Mouse (Mus musculus) heart, embryonic 14.5 days (tissue): ENCODE measurements around the gene Cnr1. TPM values are rescaled to one million over a fixed set of nuclear protein-coding genes. Genes with fewer than 3 reads are reported as not detected.

ENCODE experiments used
- ATAC-seq: fragments of 200-750 bp; cut with Nextera tagmentation; 2 replicates; pipeline ENCODE4 v1.8.0; 2017; ENCODE audit warnings: low read depth, moderate TSS enrichment; ENCODE audit not compliant: insufficient number of reproducible peaks, insufficient read depth, low FRiP score
- H3K27ac ChIP-seq, 2 experiments: fragments of 200-500 bp in 1 of 2; fragments of 300-500 bp in 1 of 2; sonication (generic) in 1 of 2; replicated peaks in 1 of 2; 2 replicates each; pipeline ENCODE4 v1.5.1; 2012 to 2014; ENCODE audit warnings: low read depth in 2 of 2, low read length in 2 of 2, control low read depth in 1 of 2, mild to moderate bottlenecking in 1 of 2, mixed read lengths in 1 of 2; ENCODE audit not compliant: control insufficient read depth in 1 of 2, insufficient read depth in 1 of 2
- H3K27me3 ChIP-seq: fragments of 300-500 bp; sonication (generic); 2 replicates; pipeline ENCODE4 v1.6.1; 2014; ENCODE audit warnings: mild to moderate bottlenecking, low read length, control low read depth; ENCODE audit not compliant: control insufficient read depth, insufficient read depth
- H3K36me3 ChIP-seq: fragments of 300-500 bp; sonication (generic); 2 replicates; pipeline ENCODE4 v1.6.1; 2014; ENCODE audit warnings: mild to moderate bottlenecking, control low read depth, low read length, mixed read lengths; ENCODE audit not compliant: control insufficient read depth, insufficient read depth
- H3K4me1 ChIP-seq, 2 experiments: fragments of 200-500 bp in 1 of 2; fragments of 300-500 bp in 1 of 2; sonication (generic) in 1 of 2; 2 replicates each; pipeline ENCODE4 v1.6.1; 2012 to 2014; ENCODE audit warnings: low read length in 2 of 2, control low read depth in 1 of 2, mixed read lengths in 1 of 2; ENCODE audit not compliant: control insufficient read depth in 2 of 2, insufficient read depth in 2 of 2
- H3K4me2 ChIP-seq: fragments of 300-500 bp; sonication (generic); 2 replicates; pipeline ENCODE4 v1.6.1; 2014; ENCODE audit warnings: mild to moderate bottlenecking, low read length
- H3K4me3 ChIP-seq, 2 experiments: fragments of 200-500 bp in 1 of 2; fragments of 300-500 bp in 1 of 2; sonication (generic) in 1 of 2; 2 replicates each; pipeline ENCODE4 v1.5.1; 2012 to 2014; ENCODE audit warnings: low read length in 2 of 2, mild to moderate bottlenecking in 2 of 2, control low read depth in 1 of 2, low read depth in 1 of 2, moderate library complexity in 1 of 2; ENCODE audit not compliant: control insufficient read depth in 1 of 2, insufficient read depth in 1 of 2
- H3K9ac ChIP-seq: fragments of 300-500 bp; sonication (generic); 2 replicates; pipeline ENCODE4 v1.6.1; 2014; ENCODE audit warnings: mild to moderate bottlenecking, low read length
- H3K9me3 ChIP-seq: fragments of 300-500 bp; sonication (generic); 2 replicates; pipeline ENCODE4 v1.6.1; 2016; ENCODE audit warnings: low read length, control low read depth; ENCODE audit not compliant: control insufficient read depth
- WGBS: fragments of 180-500 bp; shearing (Covaris S2); extraction: QIAGEN DNeasy Blood & Tissue Kit; methylation state at CpG from one replicate; pipeline ENCODE4 v1.1.7; 2014; 5-methylcytosine and 5-hydroxymethylcytosine counted together
- polyA plus RNA-seq: library from polyadenylated mRNA; unstranded; fragments of >200 nt; fragmentation: Nextera tagmentation; extraction: Ambion mirVana; gene quantifications from 2 replicates; pipeline ENCODE4 v1.2.1, GENCODE M21; 2014

The Cnr1 gene
- polyA plus RNA-seq, 1 experiment from 2014 or later = 0.24 TPM

DNA sequence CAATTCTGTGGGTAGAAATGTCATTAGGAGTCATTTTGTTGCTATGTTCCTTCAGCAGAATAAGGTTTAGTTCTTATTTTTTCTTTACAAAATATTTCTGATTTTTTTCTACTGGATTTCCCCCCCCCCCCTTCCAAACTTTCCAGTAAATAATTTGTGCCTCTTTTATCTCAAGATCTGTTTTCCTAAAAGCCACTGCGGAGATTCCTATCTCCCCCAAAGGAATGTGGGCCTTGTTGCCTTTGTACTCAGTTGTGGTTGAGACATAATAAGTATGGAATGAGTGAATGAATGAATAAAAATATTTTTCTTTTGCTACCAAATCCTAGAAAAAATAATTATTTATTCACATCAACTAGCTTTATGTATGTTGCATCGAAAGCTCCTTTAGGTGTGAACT lies 28.9 kb upstream of the Cnr1 start:
- no peak for ATAC-seq
- H3K9ac ChIP-seq = no peak overlapping the region
- H3K27me3 ChIP-seq = no peaks in the 10 kb centered on the region
- no peaks in the 10 kb centered on the region for H3K36me3 ChIP-seq
- H3K4me3 ChIP-seq = no peak overlapping the region
- H3K27ac ChIP-seq = no peak overlapping the region
- WGBS = 86% methylated on average over 2 of the region's 2 CpGs
- H3K4me2 ChIP-seq = no peak overlapping the region
- no peaks in the 10 kb centered on the region for H3K9me3 ChIP-seq
- H3K4me1 ChIP-seq = no peaks in the 10 kb centered on the region

DNA sequence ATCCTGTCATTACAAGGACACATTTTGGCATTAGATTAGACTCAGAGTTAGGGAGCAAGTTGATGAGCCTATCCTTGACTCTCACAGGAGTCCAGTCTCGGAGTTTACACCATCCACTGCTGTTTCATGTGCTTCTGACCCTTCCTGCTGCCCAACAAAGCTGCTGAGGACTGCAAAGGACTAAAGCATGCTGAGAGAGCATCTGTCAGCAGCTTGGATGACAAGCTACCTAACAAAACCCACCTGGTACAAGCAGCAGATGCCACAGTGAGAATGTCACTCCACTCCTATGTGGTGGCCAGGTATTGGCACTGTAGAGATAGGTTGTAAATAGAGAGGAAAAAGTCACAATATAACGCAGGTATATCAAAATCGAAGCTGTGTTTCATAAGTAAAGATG lies 22.7 kb upstream of the Cnr1 start:
- H3K27ac ChIP-seq = no peak overlapping the region
- WGBS = 71% methylated on average over 3 of the region's 3 CpGs
- H3K9ac ChIP-seq = no peak overlapping the region
- H3K4me2 ChIP-seq = no peak overlapping the region
- H3K4me3 ChIP-seq = no peak overlapping the region
- no peaks in the 10 kb centered on the region for H3K9me3 ChIP-seq
- H3K27me3 ChIP-seq = no peaks in the 10 kb centered on the region
- no peaks in the 10 kb centered on the region for H3K4me1 ChIP-seq
- no peak for ATAC-seq
- H3K36me3 ChIP-seq = no peaks in the 10 kb centered on the region

DNA sequence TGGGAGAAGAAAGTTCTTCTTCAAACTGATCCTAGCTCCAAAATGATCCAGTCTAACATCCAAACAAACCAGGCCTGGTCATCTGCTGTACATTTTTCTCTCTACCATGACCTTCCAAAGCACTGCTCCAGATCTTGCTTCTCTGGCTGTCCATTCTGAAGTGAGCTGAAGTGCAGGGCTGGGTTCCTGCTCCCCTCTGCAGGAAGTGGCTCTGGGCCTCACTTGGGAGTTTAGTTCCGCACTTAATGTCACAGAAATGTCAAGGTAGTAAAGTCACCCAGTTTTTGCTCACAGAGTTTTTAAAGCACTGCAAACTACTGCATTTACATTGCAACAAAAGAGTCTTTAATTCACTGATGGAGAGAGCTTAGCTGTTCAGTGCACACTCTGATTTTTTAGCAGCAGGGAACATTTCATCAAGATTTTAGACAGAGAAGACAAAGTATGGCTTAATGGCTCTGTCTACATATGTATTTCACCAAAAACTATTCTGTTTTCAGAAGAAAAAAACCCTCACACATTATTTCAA lies 20.5 kb upstream of the Cnr1 start:
- Histone ChIP-seq H3K27me3 (no peaks in the 10 kb centered on the region), H3K9me3 (no peaks in the 10 kb centered on the region), H3K4me1 (no peaks in the 10 kb centered on the region), H3K36me3 (no peaks in the 10 kb centered on the region), H3K9ac (no peak overlapping the region), H3K4me2 (no peak overlapping the region), H3K4me3 (no peak overlapping the region), H3K27ac (no peak overlapping the region)
- 71% methylated on average over 1 of the region's 1 CpGs for WGBS
- no peak for ATAC-seq

DNA sequence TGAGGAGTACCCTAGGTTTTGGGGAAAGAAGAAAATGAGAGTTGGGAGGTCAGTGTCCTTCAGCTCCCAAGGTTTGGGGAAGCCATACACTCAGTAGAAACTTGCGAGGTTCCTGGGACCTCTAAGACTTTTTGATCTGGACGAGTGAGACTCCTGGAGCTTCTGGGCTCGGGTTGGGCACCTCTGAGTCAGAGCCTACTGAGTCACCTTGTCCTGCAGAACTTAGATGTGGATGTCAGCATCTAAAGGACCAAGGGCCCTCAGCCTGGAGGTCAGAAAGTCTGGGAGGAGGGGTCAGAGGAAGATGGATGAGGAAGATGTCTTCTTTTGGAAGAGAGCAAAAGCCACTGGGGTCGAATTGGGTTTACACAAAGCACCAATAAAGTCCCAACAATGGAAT lies 19.6 kb upstream of the Cnr1 start:
- no peak overlapping the region for H3K9ac ChIP-seq
- no peaks in the 10 kb centered on the region for H3K36me3 ChIP-seq
- H3K4me1 ChIP-seq = no peaks in the 10 kb centered on the region
- ATAC-seq = no peak
- WGBS = 62% methylated on average over 4 of the region's 4 CpGs
- H3K9me3 ChIP-seq = no peaks in the 10 kb centered on the region
- H3K27me3 ChIP-seq = no peaks in the 10 kb centered on the region
- no peak overlapping the region for H3K4me2 ChIP-seq
- H3K27ac ChIP-seq = no peak overlapping the region
- no peak overlapping the region for H3K4me3 ChIP-seq

DNA sequence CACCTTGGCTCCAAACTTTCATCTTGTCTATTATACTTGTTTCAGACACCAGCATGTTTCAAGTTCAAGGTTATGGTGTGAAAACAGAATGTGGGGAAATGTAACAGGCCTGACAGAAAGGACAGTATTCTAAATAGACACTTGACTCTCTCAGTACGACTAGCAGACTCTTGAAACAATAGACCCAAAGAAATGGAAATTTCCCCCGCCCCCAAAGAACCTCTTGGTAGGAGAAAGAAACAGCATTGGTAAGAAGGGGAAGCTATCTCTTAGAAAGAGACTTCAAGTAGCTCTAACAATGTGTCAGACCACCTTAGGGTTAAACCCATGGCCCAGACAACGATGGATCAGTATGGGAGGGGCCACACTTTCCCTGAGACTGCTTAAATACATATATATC lies 15.6 kb upstream of the Cnr1 start:
- no peak overlapping the region for H3K27ac ChIP-seq
- no peaks in the 10 kb centered on the region for H3K4me1 ChIP-seq
- 64% methylated on average over 3 of the region's 3 CpGs for WGBS

DNA sequence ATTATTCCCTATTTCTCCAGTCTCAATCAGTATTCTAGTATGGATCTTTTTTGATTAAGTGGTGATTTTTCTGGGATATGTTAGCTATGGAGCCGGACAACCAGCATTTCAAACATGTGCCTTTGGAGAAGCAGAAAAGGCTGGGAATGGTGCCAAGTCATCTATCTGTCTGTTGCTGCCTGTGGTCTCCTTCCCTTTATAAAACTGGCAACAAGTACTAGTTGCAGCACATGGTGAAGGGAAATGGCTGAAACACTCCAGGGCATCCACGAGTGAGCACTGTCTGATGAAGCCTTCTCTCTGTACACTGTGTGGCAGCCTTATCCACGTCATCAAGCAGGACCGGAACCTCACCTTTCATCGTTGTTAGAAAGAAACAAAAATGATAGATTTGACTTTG lies 8.7 kb upstream of the Cnr1 start:
- H3K4me1 ChIP-seq = peaks cover 0 to 2% of the 10 kb centered on the region in 2 experiments; a peak in 1 of 4 replicates
- no peaks in the 10 kb centered on the region for H3K9me3 ChIP-seq
- no peak overlapping the region for H3K4me2 ChIP-seq
- H3K9ac ChIP-seq = no peak overlapping the region
- WGBS = 50% methylated on average over 5 of the region's 5 CpGs
- H3K27ac ChIP-seq = no peak overlapping the region
- ATAC-seq = no peak
- H3K4me3 ChIP-seq = no peak overlapping the region
- H3K36me3 ChIP-seq = no peaks in the 10 kb centered on the region
- no peaks in the 10 kb centered on the region for H3K27me3 ChIP-seq

More for the DNA sequence above, 15.6 kb upstream of the Cnr1 start:
- no peak overlapping the region for H3K4me3 ChIP-seq
- H3K9me3 ChIP-seq = no peaks in the 10 kb centered on the region
- no peak overlapping the region for H3K9ac ChIP-seq
- ATAC-seq = no peak
- H3K27me3 ChIP-seq = no peaks in the 10 kb centered on the region
- no peaks in the 10 kb centered on the region for H3K36me3 ChIP-seq
- no peak overlapping the region for H3K4me2 ChIP-seq

DNA sequence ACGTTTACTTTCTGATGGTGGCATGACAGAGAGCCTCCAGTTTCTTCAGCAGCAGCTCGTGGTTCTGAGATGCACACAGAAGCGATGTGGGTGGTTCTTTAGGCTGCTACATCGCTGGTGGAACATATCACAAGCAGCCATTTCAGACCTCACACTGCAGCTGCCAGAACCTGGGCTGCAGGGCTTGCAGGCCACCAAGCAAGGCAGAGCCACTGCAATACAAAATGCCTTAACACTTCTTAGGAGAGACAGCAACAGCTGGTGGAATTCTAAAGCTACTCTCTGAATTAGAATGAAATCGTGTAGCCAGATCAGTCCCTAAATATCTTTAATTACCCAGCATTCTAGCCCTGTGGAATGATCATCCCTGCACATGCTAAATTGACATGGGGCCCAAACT lies 3.6 kb upstream of the Cnr1 start:
- no peaks in the 10 kb centered on the region for H3K36me3 ChIP-seq
- H3K27ac ChIP-seq = no peak overlapping the region
- H3K27me3 ChIP-seq = peaks cover 39% of the 10 kb centered on the region
- no peak overlapping the region for H3K4me2 ChIP-seq
- H3K4me1 ChIP-seq = peaks cover under 1 to 9% of the 10 kb centered on the region in 2 experiments; a peak in 2 of 4 replicates
- WGBS = 37% methylated on average over 5 of the region's 5 CpGs
- H3K9ac ChIP-seq = no peak overlapping the region
- H3K4me3 ChIP-seq = no peak overlapping the region
- no peaks in the 10 kb centered on the region for H3K9me3 ChIP-seq
- no peak for ATAC-seq

DNA sequence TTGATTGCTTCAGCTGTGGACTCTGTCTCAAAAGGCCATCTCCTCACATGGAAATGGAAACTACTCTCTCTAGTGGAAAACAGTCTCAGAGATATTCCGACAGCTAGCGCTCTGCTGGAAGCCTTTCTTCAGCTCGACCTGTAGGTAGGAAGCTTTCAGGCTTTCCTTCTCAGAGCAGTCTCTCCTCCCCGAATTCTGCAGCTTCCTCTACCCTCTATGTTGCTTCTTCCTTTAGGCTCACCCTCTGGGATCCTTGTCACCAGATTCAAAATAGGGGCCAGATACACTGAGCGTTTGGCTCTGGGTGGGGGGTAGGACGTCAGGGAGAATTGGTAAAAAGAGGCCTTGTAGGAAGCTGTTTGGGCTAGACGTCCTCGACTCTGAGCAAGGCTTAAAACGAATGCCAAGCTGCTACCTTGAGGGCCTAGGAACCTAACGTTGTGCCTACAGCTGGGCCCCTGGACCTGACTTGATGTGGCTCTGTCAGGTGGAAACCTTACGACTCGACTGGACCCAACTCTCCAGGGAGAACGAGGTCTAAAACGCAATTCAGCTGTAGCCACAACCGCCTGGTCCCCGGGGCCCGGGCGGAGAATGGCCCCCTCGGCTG lies 1.1 kb upstream of the Cnr1 start:
- Histone ChIP-seq H3K9ac (peak overlapping the region; percentile 72; the same call in 1 of the 2 replicates), H3K27ac (no peak overlapping the region), H3K36me3 (no peaks in the 10 kb centered on the region), H3K4me2 (peak overlapping the region; percentile 99), H3K27me3 (peaks cover 50% of the 10 kb centered on the region), H3K4me1 (peaks cover 0 to 9% of the 10 kb centered on the region in 2 experiments; a peak in 2 of 4 replicates), H3K9me3 (no peaks in the 10 kb centered on the region), H3K4me3 (peak overlapping the region; percentile 54 to 55)
- no peak for ATAC-seq
- 4% methylated on average over 19 of the region's 19 CpGs for WGBS
